Mouse (Mus musculus): ENCODE results near the gene Tor2a. TPM values are rescaled to one million over a fixed set of nuclear protein-coding genes. Genes with fewer than 3 reads are reported as not detected.

Tor2a gene
- total RNA-seq (2021), result 1 to 10 TPM; 6.8 to 9.6 TPM

DNA sequence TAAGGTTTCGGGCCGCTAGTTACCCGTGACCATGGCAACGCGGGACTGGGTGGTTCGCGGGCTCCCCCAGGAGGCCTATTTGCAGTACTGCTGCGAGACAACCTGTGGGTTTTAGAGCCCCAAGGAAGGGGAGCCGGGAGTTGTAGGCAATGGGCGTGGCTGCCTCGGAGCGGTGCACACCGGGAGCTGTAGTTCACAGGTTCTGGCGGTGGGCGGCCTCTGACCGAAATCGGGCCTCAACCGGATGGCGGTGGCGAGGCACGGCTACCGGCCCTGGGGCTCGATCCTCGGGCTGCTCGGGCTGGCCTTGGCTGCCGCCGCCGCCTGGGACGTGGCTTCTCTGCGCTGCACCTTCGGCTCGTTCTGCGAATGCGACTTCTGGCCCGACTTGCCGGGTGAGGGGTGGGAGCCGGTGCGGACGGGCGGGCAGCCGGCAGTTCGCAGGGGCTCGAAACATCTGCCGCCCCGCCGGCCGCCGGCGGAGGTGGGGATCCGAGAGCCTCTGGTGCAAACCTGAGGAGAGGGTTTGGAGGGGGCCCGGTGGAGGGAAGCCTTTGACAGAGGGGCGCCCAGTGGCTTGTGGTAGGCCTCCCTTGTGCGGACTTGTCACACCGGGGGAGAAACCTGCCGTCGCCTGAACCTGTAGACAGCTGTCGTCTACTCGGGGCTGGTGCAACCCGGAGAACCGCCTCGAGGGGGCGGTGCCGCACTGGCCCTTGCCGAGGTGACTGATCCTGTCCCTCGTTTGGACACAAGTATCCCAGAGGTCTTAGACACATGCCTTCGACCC is at the start of gene Tor2a:
Tor2a (plus strand) TSS at position 179 of the 790 bp plus-strand sequence.
- peak; percentile 95 to 96 for DNase-seq
- intact Hi-C loops (cut with DNase I), result loop anchor here (1.0 to 5.0 kb wide), 2 partner anchors 44 to 125 kb away; partner anchors contain the start of gene Cdk9

DNA sequence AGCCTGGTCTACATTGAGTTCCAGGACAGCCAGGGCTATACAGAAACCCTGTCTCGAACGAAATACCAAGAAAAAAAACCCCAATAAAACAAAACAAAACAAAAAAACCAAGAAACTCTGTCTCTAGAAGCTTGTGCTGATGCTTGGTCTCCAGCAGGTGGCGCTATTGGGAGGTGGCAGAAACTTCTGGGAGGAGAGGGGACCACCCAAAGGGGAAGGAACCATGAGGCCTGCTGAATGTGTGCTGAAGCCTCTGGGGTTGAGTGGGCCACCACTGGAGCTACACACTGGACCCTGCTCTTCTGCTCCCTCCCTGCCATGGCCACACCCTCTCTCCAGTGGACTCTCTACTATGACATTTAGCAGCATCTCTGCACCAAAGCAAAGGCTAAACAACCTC is 48.4 kb upstream of the Tor2a start:
- peak; percentile 61 to 67 for DNase-seq
- intact Hi-C loops (cut with DNase I), result no loop called here

DNA sequence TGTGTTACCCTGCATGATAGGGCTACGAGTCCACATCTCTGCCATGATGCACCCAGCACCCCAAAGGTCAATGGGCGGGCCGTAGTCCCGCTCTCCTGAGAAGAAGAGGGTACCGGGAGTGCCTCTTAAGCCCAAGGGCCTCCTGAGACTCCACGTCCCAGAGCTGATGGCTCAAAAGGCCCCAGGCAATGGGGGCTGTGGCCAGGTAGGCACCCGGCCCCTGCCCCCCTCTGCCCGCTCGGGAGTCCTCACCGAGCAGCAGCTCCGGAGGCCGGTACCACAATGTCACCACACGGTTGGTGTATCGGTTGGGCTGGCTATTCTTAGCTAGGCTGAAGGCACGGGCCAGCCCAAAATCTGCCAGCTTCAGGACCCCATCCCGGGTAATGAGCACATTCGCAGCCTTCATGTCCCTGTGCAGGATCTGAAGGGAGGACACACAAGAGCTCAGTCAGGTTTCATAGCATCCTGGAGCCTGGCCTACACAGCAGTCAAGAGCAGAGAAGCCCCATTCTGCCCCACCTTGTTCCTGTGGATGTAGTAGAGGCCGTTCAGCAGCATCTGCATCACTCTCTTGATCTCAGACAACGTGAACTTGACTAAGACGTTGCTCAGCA is 47.4 kb upstream of the Tor2a start:
- intact Hi-C loops (cut with DNase I), result loop anchor here (2.0 to 5.0 kb wide), 2 partner anchors 15 to 143 kb away; no protein-coding TSS in a partner anchor
- no peak for DNase-seq

DNA sequence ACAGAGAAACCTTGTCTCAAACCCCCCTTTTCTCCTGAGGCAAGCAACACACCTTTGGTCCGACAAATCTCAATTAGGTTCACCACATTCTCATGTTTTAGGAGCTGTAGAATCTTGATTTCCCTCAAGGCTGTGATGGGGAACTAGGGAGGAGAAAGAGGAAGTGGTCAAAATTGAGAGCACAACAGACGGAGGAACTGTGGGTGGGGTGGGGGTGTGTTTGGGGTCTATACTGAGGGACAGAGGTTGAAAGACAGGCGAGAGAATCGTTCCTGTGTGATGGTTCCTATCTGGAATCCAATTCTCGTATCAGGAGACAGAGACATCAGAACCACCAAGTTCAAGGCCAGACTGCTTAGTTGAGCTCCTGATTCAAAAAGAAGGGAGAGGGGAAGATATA is 46.6 kb upstream of the Tor2a start:
- DNase-seq, result no peak
- intact Hi-C loops (cut with DNase I), result loop anchor here (2.0 to 5.0 kb wide), 2 partner anchors 16 to 142 kb away; no protein-coding TSS in a partner anchor

DNA sequence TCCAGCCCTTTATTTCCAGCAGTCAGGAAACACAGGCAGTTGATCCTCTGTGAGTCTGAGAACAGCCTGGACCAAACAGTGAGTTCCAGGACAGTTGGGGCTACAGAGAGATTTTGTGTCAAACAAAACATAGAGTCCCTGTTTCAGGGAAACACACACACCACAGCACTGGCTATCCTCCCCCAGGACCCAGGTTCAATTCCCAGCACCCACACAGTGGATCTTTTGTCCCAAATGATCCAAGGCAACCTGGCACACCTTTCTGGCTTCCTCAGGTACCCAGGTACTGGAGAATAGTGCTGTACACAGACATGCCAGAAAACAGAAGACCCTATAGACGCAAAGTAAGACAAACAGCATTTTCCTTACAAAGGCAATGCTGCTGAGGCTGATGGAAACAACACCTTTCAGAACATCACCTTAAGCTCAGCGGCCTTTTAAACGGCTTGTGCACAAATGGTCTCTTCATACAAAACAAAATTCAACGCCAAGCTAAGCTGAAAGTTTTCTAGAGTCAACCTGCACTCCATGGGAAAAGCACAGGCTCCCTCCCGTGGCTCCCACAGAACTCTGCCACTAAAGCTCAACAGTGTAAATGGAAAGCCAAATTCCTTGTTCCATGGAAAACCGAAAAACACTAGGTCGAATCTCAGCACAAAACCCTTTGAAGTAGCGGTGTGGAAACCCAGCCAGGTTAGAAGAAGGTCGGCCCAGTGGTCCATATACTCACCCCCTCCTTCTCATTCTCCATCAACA is 45.6 kb upstream of the Tor2a start:
- intact Hi-C loops (cut with DNase I), result loop anchor here (2.0 to 5.0 kb wide), 2 partner anchors 17 to 141 kb away; no protein-coding TSS in a partner anchor

DNA sequence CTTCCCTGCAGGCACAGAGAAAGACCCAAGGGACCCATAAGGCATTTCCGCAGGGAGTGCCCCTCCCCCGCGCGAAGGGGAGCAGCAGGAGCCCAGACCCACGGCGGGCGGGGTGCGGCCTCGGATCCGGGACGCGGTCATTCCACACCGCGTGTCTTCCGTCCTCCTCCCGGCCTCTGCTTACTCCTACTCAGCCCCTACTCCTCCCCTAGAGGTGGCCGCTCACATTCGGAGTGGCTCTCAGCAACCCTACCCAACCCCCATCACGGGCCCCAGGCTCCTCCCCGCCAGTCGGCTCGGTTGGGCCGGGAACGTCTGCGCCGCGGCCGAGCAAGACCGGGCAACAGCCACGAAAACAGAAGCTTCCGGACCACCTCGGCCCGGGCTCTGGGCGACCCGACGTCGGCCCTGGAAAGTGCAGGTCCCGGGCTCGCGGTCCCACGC is 44.9 kb upstream of the Tor2a start:
- DNase-seq, result peak; percentile 71 to 77
- intact Hi-C loops (cut with DNase I), result loop anchor here (5.0 kb wide), 1 partner anchor 140 kb away; no protein-coding TSS in a partner anchor

More for the DNA sequence above, 45.6 kb upstream of the Tor2a start:
- no peak for DNase-seq

DNA sequence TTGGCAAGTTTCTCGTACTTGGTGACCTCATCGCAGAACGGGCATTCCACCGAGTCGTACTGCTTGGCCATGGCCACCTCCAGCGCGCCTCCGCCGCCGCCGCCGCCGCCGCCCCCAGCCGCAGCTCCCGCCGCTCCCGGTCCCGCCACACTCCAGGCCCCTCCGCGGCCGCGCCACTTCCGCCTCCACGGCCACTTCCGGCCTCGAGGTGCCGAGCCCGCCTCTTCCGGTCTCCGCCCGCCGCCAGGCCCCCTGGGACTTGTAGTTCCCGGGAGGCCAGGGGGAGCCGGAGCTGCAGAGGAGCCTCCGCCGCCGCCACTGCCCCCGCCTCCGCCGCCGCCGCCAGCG is 44.5 kb upstream of the Tor2a start:
- intact Hi-C loops (cut with DNase I), result loop anchor here (5.0 kb wide), 1 partner anchor 140 kb away; no protein-coding TSS in a partner anchor
- DNase-seq, result peak; percentile 97 to 99

DNA sequence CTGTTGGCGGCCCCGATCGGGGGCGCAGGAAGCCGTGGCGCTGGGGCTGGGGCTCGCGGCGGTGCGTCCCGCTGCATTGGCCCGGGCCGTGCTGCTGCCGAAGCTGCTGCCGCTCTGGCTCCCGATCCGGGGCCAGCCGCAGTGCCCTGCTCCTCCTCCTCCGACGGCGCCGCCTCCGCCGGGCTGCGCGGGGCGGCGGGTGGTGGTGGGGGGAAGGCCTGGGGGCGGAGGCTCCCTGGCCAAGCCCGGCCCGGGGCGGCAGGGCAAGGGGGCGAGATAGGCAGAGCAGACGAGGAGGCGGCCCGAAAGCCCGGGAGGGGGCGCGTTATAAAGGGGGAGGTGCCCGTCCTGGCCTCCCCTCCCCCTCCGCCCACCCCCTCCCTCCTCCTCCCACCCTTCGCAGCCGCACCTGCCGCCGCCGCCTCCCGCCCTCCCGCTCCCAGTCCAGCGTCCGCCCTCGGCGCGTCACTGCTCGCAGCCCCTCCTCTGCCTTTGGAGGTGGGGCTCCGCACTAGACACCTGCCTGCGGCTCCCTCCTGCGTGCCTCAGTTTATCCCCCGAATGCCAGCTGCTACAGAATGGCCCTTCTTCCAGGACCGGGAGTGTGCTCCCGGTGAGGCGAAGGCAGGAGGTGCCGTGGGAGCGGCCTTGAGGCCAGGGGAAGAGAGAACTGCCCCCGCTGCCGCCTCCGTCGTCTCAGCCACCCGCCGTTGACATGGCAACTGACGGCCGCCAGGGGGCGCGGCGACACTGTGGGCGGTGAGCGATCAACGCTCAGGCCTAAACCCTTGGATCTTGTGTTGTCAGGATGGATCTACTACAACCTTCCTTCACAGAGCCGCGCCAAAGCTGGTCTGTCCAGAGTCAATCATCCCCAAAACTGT is 43.9 kb upstream of the Tor2a start, which contains the start of gene Cdk9:
Cdk9 (minus strand) TSS at position 143 of the 884 bp plus-strand sequence.
- intact Hi-C loops (cut with DNase I), result loop anchor here (1.0 to 5.0 kb wide), 2 partner anchors 44 to 139 kb away; partner anchors contain the start of gene Tor2a
- DNase-seq, result peak; percentile 93 to 98

DNA sequence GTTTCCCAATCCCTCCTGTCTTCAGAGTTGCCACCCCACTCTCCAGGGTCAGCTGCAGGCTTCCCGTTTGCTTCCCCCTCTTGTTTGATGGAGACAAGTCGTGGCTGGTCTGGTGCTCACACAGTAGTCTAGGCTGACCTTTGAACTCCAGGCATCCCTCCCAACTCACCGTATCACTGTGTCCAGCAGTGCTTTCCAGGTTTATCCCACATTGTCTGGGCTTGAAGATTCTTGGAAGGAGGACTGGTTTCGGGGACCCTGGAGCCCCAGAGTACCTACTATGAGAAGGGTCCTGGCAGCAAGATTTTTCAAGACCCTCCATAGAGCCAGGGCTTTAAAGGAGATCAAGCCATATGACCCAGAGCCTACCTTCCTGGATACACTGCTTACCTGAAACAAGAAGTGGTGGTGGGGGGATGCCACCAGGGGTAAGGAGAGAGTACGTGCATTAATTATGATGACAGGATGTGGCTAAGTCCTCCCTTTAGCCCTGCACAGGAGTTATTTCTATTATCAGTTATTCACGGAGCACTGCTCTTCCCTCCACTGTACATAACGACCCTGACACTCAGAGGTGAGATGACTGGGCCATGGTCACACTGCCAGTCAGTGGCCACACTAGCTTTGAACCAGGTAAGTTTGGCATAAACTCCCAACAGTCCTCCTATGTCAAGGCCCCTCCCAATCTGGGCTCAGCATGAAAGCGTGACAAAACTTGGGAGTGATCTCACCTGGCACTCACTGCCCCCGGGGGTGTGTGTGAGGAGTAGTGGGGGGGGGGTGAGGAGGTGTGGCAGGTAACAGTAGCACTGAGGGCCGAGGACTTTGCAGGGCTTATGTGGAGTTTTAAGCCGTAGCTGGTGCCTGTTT is 42.7 kb upstream of the Tor2a start:
- no peak for DNase-seq
- intact Hi-C loops (cut with DNase I), result loop anchor here (1.0 to 5.0 kb wide), 3 partner anchors 13 to 138 kb away; no protein-coding TSS in a partner anchor

DNA sequence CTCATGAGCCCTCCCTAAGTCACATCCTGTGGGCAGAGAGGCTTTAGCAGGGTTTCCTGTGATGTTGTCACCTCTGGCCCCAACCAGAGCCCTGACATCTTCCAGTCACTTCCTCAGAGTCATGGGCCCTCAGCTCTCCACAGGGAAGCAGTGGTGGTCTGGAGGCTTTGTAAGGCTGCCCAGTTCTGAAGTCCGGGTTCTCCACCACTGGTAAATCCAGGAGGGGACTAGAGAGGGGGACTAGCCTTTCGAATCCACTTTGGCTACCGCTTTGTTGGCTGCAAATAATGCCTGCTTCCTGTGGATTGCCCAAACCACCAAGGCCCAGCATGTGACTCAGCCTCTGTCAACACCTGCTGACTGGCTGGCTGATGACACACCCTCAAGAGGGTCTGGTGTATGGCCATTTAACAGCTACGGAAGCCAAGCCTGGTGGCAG is 42.0 kb upstream of the Tor2a start:
- DNase-seq, result peak; percentile 42 to 62
- intact Hi-C loops (cut with DNase I), result loop anchor here (1.0 to 5.0 kb wide), 3 partner anchors 12 to 137 kb away; no protein-coding TSS in a partner anchor

DNA sequence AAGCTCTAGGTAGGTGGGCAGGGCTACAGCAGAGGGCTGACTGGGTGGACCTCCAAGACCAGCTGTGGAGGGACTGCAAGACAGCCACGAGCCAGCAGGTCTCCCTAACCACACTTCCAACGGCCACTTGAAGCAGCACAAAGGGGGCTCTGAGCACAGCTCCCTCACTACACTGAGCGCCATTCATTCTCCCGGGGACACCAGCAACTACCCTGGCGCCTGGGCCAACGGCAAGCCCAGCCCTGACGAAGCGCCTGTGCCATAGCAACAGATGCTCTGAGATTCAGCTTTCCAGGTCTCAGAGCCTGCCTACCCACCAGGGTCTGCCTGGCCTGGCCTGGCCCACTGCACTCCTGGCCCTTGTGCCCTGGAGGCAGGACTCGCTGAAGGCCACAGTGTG is 38.3 kb upstream of the Tor2a start:
- DNase-seq, result no peak
- intact Hi-C loops (cut with DNase I), result no loop called here

DNA sequence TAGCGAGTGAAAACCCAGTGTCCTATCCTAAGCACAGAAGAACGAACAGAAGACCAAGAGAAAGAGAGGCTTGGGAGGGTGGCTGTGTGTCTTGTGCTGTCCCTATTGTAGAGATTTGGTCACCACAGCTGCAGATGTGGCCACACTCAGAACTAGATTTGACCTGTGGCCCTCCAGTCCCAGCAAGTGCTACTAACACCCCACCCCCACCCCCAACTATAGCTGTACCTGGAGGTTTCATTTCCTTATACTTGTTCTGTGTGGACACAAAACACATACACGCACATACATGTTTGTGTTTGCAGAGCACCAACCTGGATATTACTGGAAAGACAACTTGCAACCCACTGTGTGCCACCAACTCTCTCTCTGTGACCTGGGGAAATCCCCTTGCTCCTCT is 37.0 kb upstream of the Tor2a start:
- intact Hi-C loops (cut with DNase I), result no loop called here
- DNase-seq, result no peak

DNA sequence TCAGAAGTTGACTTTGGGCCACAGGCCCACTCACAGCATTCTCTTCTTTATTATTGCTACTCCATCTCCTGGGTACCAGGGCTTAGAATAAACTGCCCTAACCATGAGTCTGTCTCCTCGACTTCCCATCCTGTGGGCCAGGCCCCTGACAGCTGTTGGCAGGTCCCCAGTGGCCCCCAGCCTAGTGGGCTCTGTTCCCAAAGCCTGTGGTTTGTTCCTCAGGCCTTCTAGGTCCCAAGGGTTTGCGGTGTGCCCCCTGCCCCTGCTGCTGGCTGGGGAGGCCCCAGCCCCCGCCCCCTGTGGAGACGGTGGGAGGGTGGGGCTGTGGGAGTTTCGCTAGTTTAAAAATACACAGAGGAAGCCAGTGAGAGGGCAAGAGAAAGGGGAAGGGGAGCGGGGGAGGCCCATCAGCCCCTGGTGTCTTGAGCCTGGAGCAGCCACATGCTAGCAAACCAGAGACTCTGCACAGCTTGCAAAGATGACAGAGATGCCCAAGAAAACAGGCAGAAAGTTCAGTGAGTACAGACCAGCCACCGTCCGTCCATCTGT is 36.3 kb upstream of the Tor2a start, which contains the start of gene Sh2d3c:
Sh2d3c (plus strand) TSS at position 375 of the 549 bp plus-strand sequence.
- intact Hi-C loops (cut with DNase I), result no loop called here
- no peak for DNase-seq

DNA sequence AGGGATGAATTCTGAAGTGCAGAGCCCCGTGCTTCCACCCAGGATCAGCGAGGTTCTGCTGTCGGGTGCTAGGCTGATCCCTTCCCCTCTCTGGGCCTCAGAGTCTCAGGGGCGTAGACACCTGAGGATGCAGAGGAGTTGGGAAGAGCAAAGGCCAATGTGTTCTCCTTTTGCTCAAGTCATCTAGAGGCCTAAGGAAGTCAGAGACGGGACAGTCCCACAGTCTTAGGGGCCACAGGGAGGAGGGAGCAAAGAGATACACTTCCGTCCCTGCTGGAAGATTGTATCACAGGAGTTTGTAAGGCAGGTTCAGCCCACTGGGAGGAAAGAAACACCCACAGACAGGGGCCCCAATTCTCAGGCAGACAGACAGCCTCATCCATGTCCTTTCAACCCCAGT is 35.0 kb upstream of the Tor2a start:
- intact Hi-C loops (cut with DNase I), result no loop called here

DNA sequence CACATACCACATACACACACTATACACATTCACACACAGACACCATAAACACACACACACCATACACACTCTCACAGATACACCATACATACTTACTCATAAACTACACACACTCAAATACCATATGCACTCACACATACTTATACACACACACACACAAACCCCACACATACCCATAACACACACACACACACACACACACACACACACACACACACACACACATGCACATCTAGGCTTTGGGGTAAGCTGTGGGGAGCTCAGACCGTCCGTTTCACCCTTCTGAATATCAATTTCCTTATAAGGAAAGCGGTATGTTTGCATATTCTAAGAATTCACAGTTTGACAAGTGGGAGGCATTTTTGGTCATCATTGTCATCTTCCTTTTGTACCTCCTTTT is 34.5 kb upstream of the Tor2a start:
- no peak for DNase-seq
- intact Hi-C loops (cut with DNase I), result no loop called here

More for the DNA sequence above, 35.0 kb upstream of the Tor2a start:
- no peak for DNase-seq

DNA sequence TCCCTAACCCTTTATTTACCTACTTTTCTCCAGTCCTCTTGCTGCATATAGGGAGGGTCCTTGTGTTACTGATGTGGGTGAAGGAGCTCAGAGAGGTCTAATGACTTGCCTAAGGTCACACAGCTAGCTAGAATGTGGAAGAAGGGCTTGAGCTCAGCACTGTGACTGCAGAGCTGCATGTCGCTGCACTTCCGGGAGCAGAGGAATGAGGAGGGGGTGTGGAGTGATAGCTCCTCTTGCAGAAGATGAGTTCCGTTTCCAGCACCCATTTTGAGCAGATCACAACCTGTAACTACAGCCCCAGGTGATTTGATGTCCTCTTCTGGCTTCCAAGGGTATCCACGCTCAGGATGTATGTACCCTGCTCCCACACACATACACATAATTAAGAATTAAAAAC is 32.9 kb upstream of the Tor2a start:
- no peak for DNase-seq
- intact Hi-C loops (cut with DNase I), result no loop called here

DNA sequence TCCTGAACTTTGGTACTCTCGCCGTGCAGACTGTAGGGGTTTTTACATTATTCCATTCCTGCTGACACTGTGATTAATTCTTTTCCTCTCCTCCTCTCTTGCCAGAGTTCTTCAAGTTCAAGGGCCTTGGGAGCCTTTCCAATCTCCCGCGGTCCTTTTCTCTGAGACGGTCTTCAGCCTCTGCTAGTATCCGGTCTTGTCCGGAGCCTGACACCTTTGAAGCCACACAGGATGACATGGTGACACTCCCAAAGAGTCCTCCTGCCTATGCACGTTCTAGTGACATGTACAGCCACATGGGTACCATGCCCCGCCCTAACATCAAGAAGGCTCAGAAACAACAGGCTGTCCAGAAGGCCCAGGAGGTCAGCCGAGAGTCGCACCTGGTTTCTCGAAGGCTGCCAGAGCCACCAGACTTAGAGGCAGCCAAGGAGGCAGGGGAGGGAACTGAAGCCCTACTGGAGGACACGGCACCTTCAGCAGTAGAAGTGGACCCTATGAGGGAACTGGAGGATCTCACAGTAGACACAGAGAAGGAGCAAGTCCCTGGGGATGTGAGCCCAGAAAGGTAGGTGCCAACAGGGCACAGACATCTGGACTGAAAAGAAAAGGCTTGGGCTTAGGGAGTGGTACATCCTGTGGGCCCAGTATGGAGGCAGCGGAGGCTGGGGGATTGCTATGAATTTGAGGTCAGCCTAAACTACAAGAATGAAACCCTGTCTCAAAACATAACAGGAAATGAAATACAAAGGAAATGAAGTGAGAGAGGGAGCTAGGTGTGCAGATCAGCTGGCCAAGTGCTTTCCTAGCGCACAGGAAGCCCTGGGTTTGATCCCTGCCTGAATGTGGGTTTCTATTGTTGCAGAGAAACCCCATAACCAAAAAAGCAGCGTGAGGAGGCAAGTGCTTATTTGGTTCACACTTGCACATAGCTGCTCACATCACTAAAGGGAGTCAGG is 31.9 kb upstream of the Tor2a start:
- DNase-seq, result no peak
- intact Hi-C loops (cut with DNase I), result no loop called here

Data from heart, postnatal 36 days (tissue).